Mouse (Mus musculus) heart, postnatal 0 days (tissue): ENCODE data around the gene Cypt15. TPM values are rescaled to one million over a fixed set of nuclear protein-coding genes. Genes with fewer than 3 reads are reported as not detected.
"Not testable (repeated sequence)": the region's sequence is repeated elsewhere in the genome, so short reads cannot be mapped to it uniquely, and the experiment has no call there.

Source experiments
- ATAC-seq: fragments of 200-750 bp; cut with Nextera tagmentation; 2 replicates; pipeline ENCODE4 v1.8.0; 2017; ENCODE audit warnings: low read depth, moderate number of reproducible peaks, moderate library complexity; ENCODE audit not compliant: insufficient read depth
- DNase-seq: peaks from one replicate; pipeline ENCODE4 v3.0.0-alpha.2; 2016; ENCODE audit warnings: low spot score
- H3K27ac ChIP-seq: fragments of 300-500 bp; sonication (generic); 2 replicates; pipeline ENCODE4 v1.5.1; 2014; ENCODE audit warnings: low read depth, mild to moderate bottlenecking
- H3K27me3 ChIP-seq: fragments of 300-500 bp; sonication (generic); 2 replicates; pipeline ENCODE4 v1.6.1; 2014; ENCODE audit warnings: low read length, mixed read lengths; ENCODE audit not compliant: control insufficient read depth, insufficient read depth
- H3K36me3 ChIP-seq: fragments of 300-500 bp; sonication (generic); replicated peaks from 2 replicates; pipeline ENCODE4 v1.6.1; 2014; ENCODE audit warnings: low read length, mixed read lengths; ENCODE audit not compliant: control insufficient read depth, insufficient read depth
- H3K4me1 ChIP-seq: fragments of 300-500 bp; sonication (generic); 2 replicates; pipeline ENCODE4 v1.6.1; 2014; ENCODE audit warnings: antibody characterized with exemption; ENCODE audit not compliant: control insufficient read depth, insufficient read depth
- H3K4me2 ChIP-seq: fragments of 300-500 bp; sonication (generic); 2 replicates; pipeline ENCODE4 v1.6.1; 2014; ENCODE audit warnings: low read depth, mild to moderate bottlenecking, low read length, moderate library complexity
- H3K4me3 ChIP-seq: fragments of 300-500 bp; sonication (generic); 2 replicates; pipeline ENCODE4 v1.5.1; 2014; ENCODE audit warnings: low read depth, low read length
- H3K9ac ChIP-seq: fragments of 300-500 bp; sonication (generic); replicated peaks from 2 replicates; pipeline ENCODE4 v1.6.1; 2014; ENCODE audit warnings: low read depth, low read length, mixed read lengths
- H3K9me3 ChIP-seq: fragments of 300-500 bp; sonication (generic); replicated peaks from 2 replicates; pipeline ENCODE4 v1.6.1; 2016; ENCODE audit warnings: low read length; ENCODE audit not compliant: control insufficient read depth
- CTCF ChIP-seq: IDR thresholded peaks from 2 replicates; pipeline ENCODE4 v1.5.1; 2016; ENCODE audit warnings: antibody characterized with exemption, control low read depth, low read depth
- EP300 ChIP-seq: IDR thresholded peaks from 2 replicates; pipeline ENCODE4 v1.6.1; 2016; ENCODE audit warnings: antibody characterized with exemption, low read depth
- WGBS: fragments of 180-500 bp; shearing (Covaris S2); extraction: QIAGEN DNeasy Blood & Tissue Kit; methylation state at CpG from one replicate; pipeline ENCODE4 v1.1.7; 2014; 5-methylcytosine and 5-hydroxymethylcytosine counted together
- polyA plus RNA-seq: library from polyadenylated mRNA; unstranded; fragments of >200 nt; fragmentation: Nextera tagmentation; extraction: Ambion mirVana; gene quantifications from 2 replicates; pipeline ENCODE4 v1.2.1, GENCODE M21; 2015
- total RNA-seq: library from RNA; depleted of rRNA; stranded (reverse); fragments of >200 nt; gene quantifications from 2 replicates; pipeline ENCODE4 v1.2.3, GENCODE M21; 2014; ENCODE audit warnings: low replicate concordance; rRNA removed

The Cypt15 gene
- total RNA-seq (not detected in 2 replicates), polyA plus RNA-seq (not detected in 2 replicates)

- 56% methylated on average over 1 of the region's 1 CpGs for WGBS
- not testable (repeated sequence) for H3K4me3 ChIP-seq, H3K9ac ChIP-seq, DNase-seq, H3K9me3 ChIP-seq, H3K27me3 ChIP-seq, H3K36me3 ChIP-seq, H3K4me1 ChIP-seq, H3K27ac ChIP-seq, ATAC-seq, H3K4me2 ChIP-seq
Measured at GRCm38 (mm10) chrX:39345967-39346366, at the start of gene Cypt15. Cypt15 (plus strand) TSS chrX:39346267.

- DNase-seq (no peak), ATAC-seq (no peak)
- H3K27ac ChIP-seq, result no peak overlapping the region
- WGBS, result 63% methylated on average over 2 of the region's 2 CpGs
- no peak overlapping the region for H3K9ac ChIP-seq
- H3K4me2 ChIP-seq, result no peak overlapping the region
- H3K27me3 ChIP-seq, result no peaks in the 10 kb centered on the region
- no peaks in the 10 kb centered on the region for H3K36me3 ChIP-seq
- H3K4me1 ChIP-seq, result no peaks in the 10 kb centered on the region
- H3K9me3 ChIP-seq, result no peaks in the 10 kb centered on the region
- TF ChIP-seq CTCF (no peak), EP300 (no peak)
- H3K4me3 ChIP-seq, result no peak overlapping the region
Measured at GRCm38 (mm10) chrX:39370932-39371331, 24.9 kb downstream of the Cypt15 start.

- H3K9ac ChIP-seq, result no peak overlapping the region
- DNase-seq (no peak), ATAC-seq (no peak)
- H3K9me3 ChIP-seq, result no peaks in the 10 kb centered on the region
- H3K27me3 ChIP-seq, result no peaks in the 10 kb centered on the region
- WGBS, result 44% methylated on average over 2 of the region's 2 CpGs
- H3K4me3 ChIP-seq, result no peak overlapping the region
- no peaks in the 10 kb centered on the region for H3K36me3 ChIP-seq
- TF ChIP-seq EP300, result no peak
- TF ChIP-seq CTCF, result no peak
- no peak overlapping the region for H3K4me2 ChIP-seq
- no peak overlapping the region for H3K27ac ChIP-seq
- no peaks in the 10 kb centered on the region for H3K4me1 ChIP-seq
Measured at GRCm38 (mm10) chrX:39378830-39379229, 32.8 kb downstream of the Cypt15 start.

GRCm38 (mm10) chrX:39383806-39384205 is 37.7 kb downstream of the Cypt15 start:
- ATAC-seq, result no peak
- WGBS, result 42% methylated on average over 2 of the region's 2 CpGs
- H3K9me3 ChIP-seq, result no peaks in the 10 kb centered on the region

More at GRCm38 (mm10) chrX:39383806-39384205, 37.7 kb downstream of the Cypt15 start:
- TF ChIP-seq CTCF (no peak), EP300 (no peak)
- H3K27ac ChIP-seq, result no peak overlapping the region
- no peak overlapping the region for H3K4me2 ChIP-seq
- no peaks in the 10 kb centered on the region for H3K36me3 ChIP-seq
- no peak overlapping the region for H3K4me3 ChIP-seq
- DNase-seq, result no peak
- no peaks in the 10 kb centered on the region for H3K4me1 ChIP-seq
- H3K9ac ChIP-seq, result no peak overlapping the region
- no peaks in the 10 kb centered on the region for H3K27me3 ChIP-seq
